Mouse (Mus musculus) MEL (cell line): ENCODE results near the gene Metrn. TPM values are rescaled to one million over a fixed set of nuclear protein-coding genes. Genes with fewer than 3 reads are reported as not detected.

Source experiments
- DNase-seq: peaks from one replicate; pipeline ENCODE4 v3.0.0; 2011; ENCODE audit warnings: low read depth, low spot score
- H3K27ac ChIP-seq: 2 replicates; pipeline ENCODE4 v1.5.1; 2012; ENCODE audit warnings: low read depth, mild to moderate bottlenecking, control low read depth, low read length, moderate library complexity; ENCODE audit not compliant: control insufficient read depth
- H3K27me3 ChIP-seq, 2 experiments: fragments of 150-350 bp in 1 of 2; sonication (generic) in 1 of 2; 2 replicates each; pipeline ENCODE4 v1.6.1; 2012; ENCODE audit warnings: low read length in 2 of 2, mild to moderate bottlenecking in 2 of 2, improper control_type of control experiment in 1 of 2, moderate library complexity in 1 of 2; ENCODE audit not compliant: insufficient read depth in 2 of 2, control insufficient read depth in 1 of 2
- H3K36me3 ChIP-seq, 2 experiments: 2 replicates each; pipeline ENCODE4 v1.6.1; 2012 to 2014; ENCODE audit warnings: low read length in 2 of 2, improper control_type of control experiment in 1 of 2, inconsistent platforms in 1 of 2, mild to moderate bottlenecking in 1 of 2; ENCODE audit not compliant: insufficient read depth in 2 of 2, control insufficient read depth in 1 of 2
- H3K4me1 ChIP-seq, 2 experiments: fragments of 150-350 bp in 1 of 2; sonication (generic) in 1 of 2; 2 replicates each; pipeline ENCODE4 v1.6.1; 2012; ENCODE audit warnings: low read length in 2 of 2, improper control_type of control experiment in 1 of 2, mild to moderate bottlenecking in 1 of 2; ENCODE audit not compliant: insufficient read depth in 2 of 2, control insufficient read depth in 1 of 2
- H3K4me3 ChIP-seq, 2 experiments: fragments of 150-350 bp in 1 of 2; sonication (generic) in 1 of 2; 2 replicates each; pipeline ENCODE4 v1.5.1; 2012; ENCODE audit warnings: low read depth in 2 of 2, low read length in 2 of 2, mild to moderate bottlenecking in 2 of 2, moderate library complexity in 2 of 2, control low read depth in 1 of 2, improper control_type of control experiment in 1 of 2; ENCODE audit not compliant: control insufficient read depth in 1 of 2, insufficient read depth in 1 of 2
- H3K79me2 ChIP-seq: 2 replicates; pipeline ENCODE4 v1.6.1; 2012; ENCODE audit warnings: mild to moderate bottlenecking, low read length, moderate library complexity; ENCODE audit not compliant: control insufficient read depth, poor library complexity, insufficient read depth
- H3K9ac ChIP-seq: 2 replicates; pipeline ENCODE4 v1.6.1; 2012; ENCODE audit warnings: low read depth, mild to moderate bottlenecking, control low read depth, low read length, moderate library complexity; ENCODE audit not compliant: control insufficient read depth, poor library complexity, severe bottlenecking
- H3K9me3 ChIP-seq: fragments of 150-350 bp; sonication (generic); replicated peaks from 2 replicates; pipeline ENCODE4 v1.6.1; 2012; ENCODE audit warnings: mild to moderate bottlenecking, low read length, improper control_type of control experiment, moderate library complexity; ENCODE audit not compliant: insufficient read depth
- CHD1 ChIP-seq: IDR thresholded peaks from 2 replicates; pipeline ENCODE4 v1.6.1; 2012; ENCODE audit warnings: low read depth, mild to moderate bottlenecking, inconsistent platforms, low read length, improper control_type of control experiment
- CTCF ChIP-seq, 3 experiments: IDR thresholded peaks in 2 of 3; conservative IDR thresholded peaks in 1 of 3; 2 replicates each; pipeline ENCODE4 v1.5.1; 2011 to 2012; ENCODE audit warnings: low read length in 3 of 3, low read depth in 2 of 3, mild to moderate bottlenecking in 2 of 3, improper control_type of control experiment in 1 of 3, inconsistent platforms in 1 of 3, mixed read lengths in 1 of 3, moderate library complexity in 1 of 3; ENCODE audit not compliant: control insufficient read depth in 1 of 3, insufficient read depth in 1 of 3, poor library complexity in 1 of 3, severe bottlenecking in 1 of 3
- E2F4 ChIP-seq: IDR thresholded peaks from 2 replicates; pipeline ENCODE4 v1.6.1; 2011; ENCODE audit warnings: low read depth, low read length, improper control_type of control experiment, borderline replicate concordance
- ELF1 ChIP-seq: IDR thresholded peaks from 2 replicates; pipeline ENCODE4 v1.6.1; 2014; ENCODE audit warnings: low read depth, mild to moderate bottlenecking, inconsistent platforms, low read length, improper control_type of control experiment, moderate library complexity
- GABPA ChIP-seq: IDR thresholded peaks from 2 replicates; pipeline ENCODE4 v1.6.1; 2012; ENCODE audit warnings: low read depth, mild to moderate bottlenecking, inconsistent platforms, low read length, improper control_type of control experiment, moderate library complexity
- GATA1 ChIP-seq: IDR thresholded peaks from 2 replicates; pipeline ENCODE4 v1.6.1; 2011; ENCODE audit warnings: low read depth, low read length, improper control_type of control experiment
- MEF2A ChIP-seq: IDR thresholded peaks from 2 replicates; pipeline ENCODE4 v1.6.1; 2014; ENCODE audit warnings: low read depth, mild to moderate bottlenecking, inconsistent platforms, low read length, improper control_type of control experiment; ENCODE audit not compliant: poor library complexity, insufficient replicate concordance, severe bottlenecking; ENCODE audit errors: extremely low read depth
- MXI1 ChIP-seq: IDR thresholded peaks from 2 replicates; pipeline ENCODE4 v1.6.1; 2011; ENCODE audit warnings: mild to moderate bottlenecking, low read depth, low read length, improper control_type of control experiment
- NRF1 ChIP-seq: IDR thresholded peaks from 2 replicates; pipeline ENCODE4 v1.6.1; 2014; ENCODE audit warnings: low read depth, mild to moderate bottlenecking, inconsistent platforms, low read length, improper control_type of control experiment, moderate library complexity; ENCODE audit not compliant: poor library complexity, insufficient read depth, severe bottlenecking
- TAL1 ChIP-seq: IDR thresholded peaks from 2 replicates; pipeline ENCODE4 v1.6.1; 2012; ENCODE audit warnings: mild to moderate bottlenecking, inconsistent platforms, low read length, moderate library complexity, mixed read lengths
- TBP ChIP-seq: IDR thresholded peaks from 2 replicates; pipeline ENCODE4 v1.8.0; 2011; ENCODE audit warnings: low read depth, low read length, improper control_type of control experiment
- USF2 ChIP-seq, 2 experiments: IDR thresholded peaks; 2 replicates each; pipeline ENCODE4 v1.6.1; 2011 to 2012; ENCODE audit warnings: improper control_type of control experiment in 2 of 2, low read length in 2 of 2, borderline replicate concordance in 1 of 2, inconsistent platforms in 1 of 2, low read depth in 1 of 2, mild to moderate bottlenecking in 1 of 2; ENCODE audit not compliant: insufficient read depth in 1 of 2
- ZNF384 ChIP-seq: IDR thresholded peaks from 2 replicates; pipeline ENCODE4 v1.6.1; 2012; ENCODE audit warnings: low read depth, mild to moderate bottlenecking, inconsistent platforms, low read length, improper control_type of control experiment
- polyA plus RNA-seq, 2 experiments: library from polyadenylated mRNA; stranded (reverse) in 1 of 2; unstranded in 1 of 2; fragments of >175 nt in 1 of 2; fragments of >200 nt in 1 of 2; gene quantifications; 2 replicates each; pipeline versions ENCODE4 v1.2.1 to v1.2.4; 2012; ENCODE audit warnings: low replicate concordance in 2 of 2, low read depth in 1 of 2; ENCODE audit not compliant: insufficient read length in 2 of 2, insufficient read depth in 1 of 2, missing spikeins in 1 of 2
- total RNA-seq: library from RNA; depleted of rRNA; stranded (reverse); fragments of 300-350 nt; gene quantifications from 2 replicates; pipeline ENCODE4 v1.2.3, GENCODE M21; 2012

Metrn gene
- total and polyA plus RNA-seq, 3 experiments = 95.7 to 116 TPM; not detected in 1

- Histone ChIP-seq H3K79me2 (no peaks in the 10 kb centered on the region), H3K9ac (no peak overlapping the region), H3K4me3 (no peak overlapping the region), H3K27me3 (peaks cover 9 to 13% of the 10 kb centered on the region in 2 experiments), H3K9me3 (no peaks in the 10 kb centered on the region), H3K27ac (no peak overlapping the region), H3K36me3 (no peaks in the 10 kb centered on the region), H3K4me1 (no peaks in the 10 kb centered on the region)
- TF ChIP-seq GABPA = no peak
- TF ChIP-seq E2F4 = no peak
- no peak for TF ChIP-seq TBP
- TF ChIP-seq TAL1 = no peak
- TF ChIP-seq CHD1 = no peak
- TF ChIP-seq MXI1 = no peak
- no peak for TF ChIP-seq GATA1
- no peak for TF ChIP-seq ZNF384
- no peak for TF ChIP-seq ELF1
- no peak for TF ChIP-seq MEF2A
- TF ChIP-seq NRF1 = no peak
- DNase-seq = no peak
Measured at GRCm38 (mm10) chr17:25760148-25760547, 36.8 kb downstream of the Metrn start.

- H3K9me3 ChIP-seq = no peaks in the 10 kb centered on the region
- no peak overlapping the region for H3K4me3 ChIP-seq
- no peaks in the 10 kb centered on the region for H3K4me1 ChIP-seq
- no peak overlapping the region for H3K9ac ChIP-seq
- TF ChIP-seq USF2 (IDR thresholded peaks at IDR 0.05; ENCODE audit: borderline replicate concordance in 1 of 2, insufficient read depth in 1 of 2, low read depth in 1 of 2, low read length in 2 of 2) = no peak
- TF ChIP-seq CTCF (IDR thresholded peaks at IDR 0.05 in 2 of 3, conservative IDR thresholded peaks at IDR 0.05 in 1 of 3; ENCODE audit: control insufficient read depth in 1 of 3, insufficient read depth in 1 of 3, low read depth in 2 of 3, low read length in 3 of 3, poor library complexity in 1 of 3, severe bottlenecking in 1 of 3) = no peak
- no peaks in the 10 kb centered on the region for H3K79me2 ChIP-seq
- no peak overlapping the region for H3K27ac ChIP-seq
- H3K27me3 ChIP-seq = peaks cover 3 to 11% of the 10 kb centered on the region in 2 experiments
- no peaks in the 10 kb centered on the region for H3K36me3 ChIP-seq
- no peak for DNase-seq
Measured at GRCm38 (mm10) chr17:25757691-25758090, 39.2 kb downstream of the Metrn start.
